Mouse (Mus musculus): Measurements from ENCODE around the gene Celf3.

The Celf3 gene

DNA sequence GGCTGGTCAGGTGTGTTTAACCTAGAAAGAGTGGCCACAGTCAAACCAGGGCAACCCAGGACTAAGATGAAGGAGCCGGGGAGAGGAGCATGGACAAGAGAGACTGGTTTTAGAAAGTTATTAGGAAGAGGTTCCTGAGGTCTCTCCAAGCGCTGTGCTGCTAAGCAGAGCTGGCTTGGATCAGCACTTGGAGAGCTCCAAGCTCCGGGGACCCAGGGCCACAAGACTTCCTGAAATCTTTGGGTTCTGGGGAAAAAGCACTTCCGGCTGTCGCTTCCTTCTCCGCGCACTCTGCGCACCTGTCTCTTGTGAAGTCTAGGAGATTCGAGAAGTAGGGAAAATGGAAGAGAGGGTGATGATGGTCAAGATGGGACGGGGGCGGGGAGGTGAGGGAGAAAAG lies 1.5 kb downstream of the Celf3 start:
- no peak for DNase-seq (ENCODE audit: low spot score in 2 of 2)

DNA sequence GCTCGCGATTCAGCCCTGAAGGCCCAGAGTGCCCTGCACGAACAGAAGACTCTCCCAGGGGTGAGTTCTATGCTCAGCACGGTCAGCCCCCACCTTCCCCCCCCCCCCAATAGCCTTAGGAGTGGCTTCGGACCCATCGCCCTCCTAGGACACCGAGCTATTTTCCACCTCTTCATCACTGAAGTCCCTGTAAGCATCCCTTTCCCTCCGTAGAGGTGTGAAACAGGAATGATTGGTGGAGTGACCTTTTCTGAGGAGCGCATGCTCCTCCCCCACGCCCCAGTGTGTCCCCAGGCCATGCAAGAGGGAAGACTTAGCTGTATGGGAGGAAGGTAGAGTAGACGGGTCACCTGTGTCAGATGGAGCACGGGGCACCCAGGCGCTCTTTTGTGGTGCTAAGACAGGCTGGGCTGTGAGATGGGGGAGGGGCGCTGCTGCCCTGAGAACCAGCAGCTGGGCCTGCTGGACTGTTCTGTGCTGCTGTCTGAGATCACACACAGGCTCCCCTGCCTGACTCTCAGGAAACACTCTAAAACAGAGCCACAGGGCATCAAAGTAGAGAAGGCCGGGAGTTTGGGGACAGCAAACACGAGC lies 2.3 kb downstream of the Celf3 start, which contains the start of gene Riiad1:
Gene Riiad1, minus strand, starts transcription at position 51 of the 594 bp plus-strand sequence.
- DNase-seq (ENCODE audit: low spot score in 2 of 2): no peak

DNA sequence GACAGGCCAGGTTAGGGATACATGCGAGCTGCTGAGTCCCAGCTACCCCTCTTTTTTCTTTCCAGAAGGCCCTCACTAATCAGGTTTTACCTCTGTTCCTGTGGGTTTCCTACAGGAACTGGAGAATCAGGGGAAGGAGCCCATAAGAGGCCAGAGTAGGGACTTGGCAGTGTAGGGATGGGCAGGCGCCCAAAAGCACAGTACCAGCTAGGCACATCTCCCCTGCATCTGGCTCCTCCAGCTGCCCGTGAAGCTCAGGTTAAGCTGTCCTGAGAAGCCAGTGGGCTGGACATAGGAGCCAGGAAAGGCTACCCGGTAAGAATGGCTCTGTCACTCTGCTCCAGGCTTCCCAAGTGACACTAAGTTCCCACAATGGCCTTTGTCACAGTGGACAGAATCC lies 3.3 kb downstream of the Celf3 start:
- DNase-seq (ENCODE audit: low spot score in 2 of 2): no peak

DNA sequence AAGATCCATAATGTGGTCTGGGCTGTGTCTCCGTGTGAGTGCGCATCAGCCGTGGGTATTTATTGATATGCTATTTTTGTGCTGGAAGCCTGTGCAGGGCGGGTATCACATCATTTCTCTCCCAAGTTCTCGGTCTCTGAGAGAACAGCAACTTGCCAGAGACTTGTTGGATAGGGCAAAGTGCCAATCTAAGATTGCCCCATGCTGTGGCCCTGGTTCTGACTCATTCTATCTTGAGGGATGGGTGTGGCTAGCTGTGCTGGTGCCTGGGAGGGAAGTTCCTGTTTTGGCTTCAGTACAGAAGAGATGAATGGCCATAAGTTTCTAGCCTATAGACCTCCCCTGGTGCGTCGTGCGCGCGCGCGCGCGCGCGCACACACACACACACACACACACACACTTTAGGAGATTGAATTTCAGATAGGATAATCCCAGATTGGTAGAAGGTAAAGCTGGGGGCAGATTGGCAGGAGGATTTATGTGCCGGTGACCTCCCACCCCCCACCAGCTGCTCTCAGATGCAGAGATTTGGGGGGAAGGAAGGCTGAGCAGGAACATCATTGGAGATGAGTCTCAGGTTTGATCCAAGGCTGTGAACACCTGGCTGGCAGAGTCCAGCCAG lies 4.8 kb downstream of the Celf3 start:
- DNase-seq (ENCODE audit: low spot score in 2 of 2): peak in 1 of 2 experiments; percentile 52

DNA sequence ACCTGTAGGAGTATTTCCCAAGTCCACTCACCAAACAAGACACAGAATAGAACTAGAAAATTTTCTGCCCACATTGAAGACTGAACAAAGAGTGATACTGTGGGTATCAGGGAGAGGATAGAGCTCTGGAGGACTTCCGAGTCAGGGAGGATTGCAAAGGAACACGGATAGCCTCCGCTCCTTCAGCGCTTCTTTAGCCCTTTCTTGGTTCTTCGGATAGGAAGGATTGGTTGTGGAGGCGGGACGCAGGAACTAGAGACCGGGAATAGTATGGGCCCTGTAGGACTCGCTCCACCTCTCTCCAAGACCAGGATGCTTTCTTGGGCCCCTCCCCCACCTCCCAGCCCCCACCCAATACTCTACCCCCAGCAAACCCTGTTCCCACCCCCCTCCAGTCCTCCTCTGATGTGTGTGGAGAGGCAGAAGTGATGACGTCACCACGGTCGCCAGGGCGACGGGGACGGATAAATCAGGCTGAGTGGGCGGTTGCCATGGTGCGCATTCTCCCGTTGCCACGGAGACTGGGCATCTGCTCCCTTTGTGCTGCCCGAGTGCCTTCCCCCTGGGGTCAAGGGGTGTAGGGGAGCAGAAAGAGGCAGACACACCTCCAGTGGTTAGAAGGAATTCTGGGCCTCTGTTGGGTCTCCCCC lies 5.8 kb downstream of the Celf3 start:
- peak; percentile 97 to 99 for DNase-seq (ENCODE audit: low spot score in 2 of 2)

DNA sequence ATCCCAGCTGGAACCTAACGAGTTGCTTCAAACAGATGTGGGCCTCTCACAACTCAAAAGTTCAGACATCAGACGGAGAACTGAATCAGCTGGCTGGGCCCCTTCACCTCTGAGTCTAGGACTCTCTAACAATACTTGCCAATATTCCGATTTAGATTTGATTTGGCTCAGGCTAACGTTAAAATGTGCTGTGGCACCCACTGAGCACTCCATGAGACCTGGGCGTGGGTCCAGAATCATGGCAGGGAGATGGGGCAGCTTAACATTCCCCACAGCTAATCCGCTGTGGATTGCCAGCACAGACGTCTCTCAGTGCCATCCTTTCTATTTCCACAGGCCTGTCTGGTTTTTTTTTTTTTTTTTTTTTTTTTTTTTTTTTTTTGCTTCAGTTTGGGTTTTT lies 7.8 kb downstream of the Celf3 start:
- DNase-seq (ENCODE audit: low spot score in 2 of 2): no peak

DNA sequence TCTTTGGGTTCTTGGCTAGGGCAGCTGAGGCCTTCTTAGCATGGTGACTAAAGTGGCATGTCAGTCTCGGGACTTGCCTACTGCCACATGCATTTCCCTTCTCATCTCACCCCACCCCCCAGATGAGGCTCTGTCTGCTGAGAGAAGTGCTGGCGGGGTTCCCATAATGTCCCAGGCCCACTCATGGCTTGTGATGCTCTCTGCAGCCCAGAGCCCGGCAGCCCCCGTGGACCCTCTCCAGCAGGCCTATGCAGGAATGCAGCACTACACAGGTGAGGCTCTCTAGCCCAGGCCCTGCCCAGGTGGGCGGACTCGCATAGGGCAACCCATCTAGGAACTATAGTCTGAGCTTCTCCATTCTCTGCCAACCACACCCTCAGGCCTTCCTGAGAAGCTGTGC lies 9.5 kb downstream of the Celf3 start:
- DNase-seq (ENCODE audit: low spot score in 2 of 2): no peak

DNA sequence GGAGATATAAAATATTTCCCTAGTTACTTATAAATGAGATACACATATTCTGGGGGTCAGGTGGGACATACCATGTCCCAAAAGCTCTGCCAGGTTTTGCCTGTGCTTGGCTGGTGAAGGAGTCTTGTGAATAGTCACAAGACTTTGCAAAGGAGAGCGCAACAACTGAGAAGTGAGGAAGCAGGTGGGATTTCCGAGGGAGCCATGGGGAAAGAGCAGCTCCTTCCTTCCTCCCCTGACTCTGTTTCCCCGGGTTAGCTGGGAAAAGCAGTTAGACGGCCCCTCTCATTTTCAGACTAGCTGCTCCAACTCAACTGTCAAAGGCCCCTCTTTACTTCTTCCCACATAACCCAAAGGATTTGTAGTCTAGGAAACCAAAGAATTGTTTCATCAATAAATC lies 19.1 kb downstream of the Celf3 start:
- no peak for DNase-seq (ENCODE audit: low spot score in 2 of 2)

DNA sequence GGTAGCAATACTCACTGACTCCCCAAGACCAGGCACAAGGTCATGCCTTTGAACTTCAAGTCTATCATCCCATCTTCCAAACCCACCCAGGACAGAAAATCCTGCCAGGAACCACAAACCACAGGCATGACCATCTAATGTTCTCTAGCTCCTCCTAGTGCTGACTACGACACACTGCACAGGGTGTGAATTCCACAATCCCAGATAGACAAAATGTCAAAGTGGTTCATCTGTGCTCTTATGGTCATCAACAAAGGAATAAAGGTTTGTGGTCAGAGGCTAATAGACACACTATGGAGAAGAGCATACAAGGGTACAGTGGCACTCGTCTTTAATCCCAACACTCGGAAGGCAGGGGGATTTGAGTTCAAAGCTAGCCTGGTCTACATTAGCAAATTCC lies 24.1 kb downstream of the Celf3 start:
- DNase-seq (ENCODE audit: low spot score in 2 of 2): peak in 1 of 2 experiments; percentile 52

DNA sequence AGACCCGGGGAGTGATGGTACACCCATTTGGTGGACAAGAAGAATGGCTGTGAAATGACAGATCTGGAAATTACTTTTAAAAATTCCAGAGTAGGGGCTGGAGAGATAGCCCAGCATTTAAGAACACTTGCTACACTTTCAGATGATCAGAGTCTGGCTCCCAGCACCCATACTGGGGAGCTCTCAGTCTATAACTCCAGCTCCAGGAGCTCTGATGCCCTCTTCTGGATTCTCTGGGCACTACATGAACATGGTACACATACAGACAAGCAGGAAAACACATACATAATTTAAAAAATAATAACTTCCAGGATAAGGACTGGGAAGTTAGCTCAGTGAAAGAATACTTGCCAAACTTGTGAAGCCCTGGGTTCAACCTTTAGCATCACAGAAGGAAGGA lies 28.6 kb downstream of the Celf3 start:
- DNase-seq (ENCODE audit: low spot score in 2 of 2): no peak

DNA sequence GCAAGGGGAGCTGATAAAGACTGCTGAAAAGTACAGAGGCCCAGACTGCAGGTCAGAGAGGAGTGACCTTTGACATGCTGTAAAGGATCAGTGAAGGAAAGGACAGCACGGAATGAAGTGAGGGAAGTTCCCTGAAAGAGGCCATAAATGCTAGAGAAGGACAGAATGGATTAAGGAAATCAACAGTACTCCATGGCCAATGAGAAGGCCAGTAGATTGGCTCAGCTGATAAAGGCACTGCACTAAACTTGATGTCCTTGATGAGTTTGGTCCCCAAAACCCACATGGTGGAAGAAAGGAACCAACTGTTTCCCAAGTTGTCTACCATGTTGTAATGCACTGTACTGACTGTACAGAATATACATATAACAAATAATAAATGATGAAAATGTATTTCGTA lies 48.6 kb downstream of the Celf3 start:
- no peak for DNase-seq (ENCODE audit: low spot score in 2 of 2)

DNA sequence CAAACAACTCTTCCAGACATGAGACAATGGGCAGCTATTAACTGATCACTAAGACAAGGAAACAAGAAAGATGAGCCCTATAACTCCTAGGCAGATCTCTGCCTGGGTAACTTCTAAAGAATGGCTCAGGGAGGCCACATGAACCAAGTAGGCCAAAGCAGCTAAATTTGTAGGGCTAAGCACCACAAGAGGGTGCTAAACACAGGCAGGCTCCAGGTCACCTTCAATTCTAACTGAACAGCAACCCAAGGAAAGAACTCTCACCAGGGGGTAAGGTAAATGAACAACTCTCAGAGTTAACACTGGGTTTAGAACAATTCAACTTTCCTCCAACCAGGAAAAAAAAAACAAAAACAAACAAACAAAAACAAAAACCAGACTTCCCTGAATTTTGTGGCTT lies 55.9 kb downstream of the Celf3 start:
- DNase-seq (ENCODE audit: low spot score in 2 of 2): peak; percentile 22 to 35

DNA sequence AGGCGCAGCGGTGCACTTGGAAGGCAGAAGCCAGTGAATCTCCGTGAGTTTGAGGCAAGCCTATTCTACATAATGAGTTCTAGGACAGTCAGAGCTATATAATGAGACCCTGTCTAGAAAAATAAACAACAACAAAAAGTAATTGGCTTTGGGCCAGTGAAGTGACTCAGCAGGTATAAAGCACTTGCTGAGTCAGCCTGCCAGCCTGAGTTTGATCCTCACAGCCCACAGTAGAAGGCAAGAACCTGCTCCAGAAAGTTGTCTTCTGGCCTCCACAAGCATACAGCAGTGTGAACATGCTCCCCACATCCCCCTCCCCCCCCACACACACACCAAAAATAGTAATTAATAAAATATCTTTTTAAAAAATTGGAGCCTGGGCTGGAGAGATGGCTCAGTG lies 59.1 kb downstream of the Celf3 start:
- no peak for DNase-seq (ENCODE audit: low spot score in 2 of 2)

All from right cerebral cortex, adult 2 months (tissue).